Mouse (Mus musculus) spleen, postnatal 0 days (tissue): ENCODE measurements around the gene Prl2c2. TPM values are rescaled to one million over a fixed set of nuclear protein-coding genes. Genes with fewer than 3 reads are reported as not detected.

Source experiments
- polyA plus RNA-seq: library from polyadenylated mRNA; unstranded; fragments of >200 nt; fragmentation: Nextera tagmentation; extraction: Ambion mirVana; gene quantifications from 2 replicates; pipeline ENCODE4 v1.2.1, GENCODE M21; 2015

Prl2c2 gene
- 0.61 TPM in 1 of 2 replicates, not detected in the other for polyA plus RNA-seq

GRCm38 (mm10) chr13:13005283-13005682 is at the start of gene Prl2c2:
Prl2c2 (minus strand) TSS chr13:13005383.

Other genes starting within 250 kb of the Prl2c2 start
- gene Prl2c3, start 205.3 kb downstream of the Prl2c2 start, polyA plus RNA-seq = 0.43 and 1.6 TPM in 2 replicates
- gene Prl2c5, start 177.3 kb upstream of the Prl2c2 start, polyA plus RNA-seq = not detected in 2 replicates